25 mouse cellular contexts compared by ENCODE assay signal in genomic region chr5:51891341-51891740, GRCm38 (mm10).
"Had no signal": no experiment of that assay in that cellular context is flagged by ENCODE, and none has a peak within 500 bp of the region (broad histone marks: within the 10 kb centered on the region; RNA-seq: fewer than 3 reads in every experiment).

No protein-coding gene starts in this region.

- DNase-seq: cerebellum, adult 8-10 months; cerebellum, adult 9-10 months; cerebellum, adult 9-11 months; cerebellum, postnatal 10 days; cerebellum, postnatal 14 days; cerebellum, postnatal 25 days; cerebellum, postnatal 36 days; embryo, embryonic 11 days; forebrain, postnatal 0 days; gastrocnemius, adult 2 months; gastrocnemius, postnatal 10 days; gastrocnemius, postnatal 14 days; gastrocnemius, postnatal 25 days; gastrocnemius, postnatal 36 days; heart, adult 18-20 months; heart, adult 2 months had no signal

- H3K27ac ChIP-seq: embryonic facial prominence, embryonic 10.5 days; embryonic facial prominence, embryonic 12.5 days; embryonic facial prominence, embryonic 13.5 days; embryonic facial prominence, embryonic 15.5 days; forebrain, embryonic 10.5 days; forebrain, embryonic 12.5 days; forebrain, embryonic 13.5 days; forebrain, embryonic 15.5 days; gastrocnemius, adult 2 months; heart, adult 2 months had no signal

- H3K4me3 ChIP-seq: embryonic facial prominence, embryonic 10.5 days; embryonic facial prominence, embryonic 12.5 days; embryonic facial prominence, embryonic 13.5 days; embryonic facial prominence, embryonic 15.5 days; erythroblast, embryonic 14.5 days; forebrain, embryonic 10.5 days; forebrain, embryonic 12.5 days; forebrain, embryonic 13.5 days; forebrain, embryonic 15.5 days; gastrocnemius, adult 2 months; heart, adult 2 months had no signal

- H3K4me1 ChIP-seq: embryonic facial prominence, embryonic 12.5 days; embryonic facial prominence, embryonic 15.5 days had no signal
